Mouse (Mus musculus) kidney, embryonic 15.5 days (tissue): ENCODE results near the gene Hoxc12. TPM values are rescaled to one million over a fixed set of nuclear protein-coding genes. Genes with fewer than 3 reads are reported as not detected.

ENCODE experiments used
- ATAC-seq: fragments of 200-750 bp; cut with Nextera tagmentation; replicated peaks from 2 replicates; pipeline ENCODE4 v1.8.0; 2017; ENCODE audit warnings: moderate TSS enrichment; ENCODE audit not compliant: low FRiP score
- H3K27ac ChIP-seq: fragments of 300-500 bp; sonication (generic); 2 replicates; pipeline ENCODE4 v1.5.1; 2015; ENCODE audit warnings: mild to moderate bottlenecking, inconsistent platforms
- H3K27me3 ChIP-seq: fragments of 300-500 bp; sonication (generic); 2 replicates; pipeline ENCODE4 v1.6.1; 2015; ENCODE audit warnings: inconsistent platforms
- H3K36me3 ChIP-seq: fragments of 300-500 bp; sonication (generic); 2 replicates; pipeline ENCODE4 v1.6.1; 2015; ENCODE audit warnings: inconsistent platforms
- H3K4me1 ChIP-seq: fragments of 300-500 bp; sonication (generic); 2 replicates; pipeline ENCODE4 v1.6.1; 2015; ENCODE audit warnings: inconsistent platforms
- H3K4me2 ChIP-seq: fragments of 300-500 bp; sonication (generic); 2 replicates; pipeline ENCODE4 v1.6.1; 2015; ENCODE audit warnings: moderate library complexity, mild to moderate bottlenecking, inconsistent platforms
- H3K4me3 ChIP-seq: fragments of 300-500 bp; sonication (generic); replicated peaks from 2 replicates; pipeline ENCODE4 v1.5.1; 2015; ENCODE audit warnings: mild to moderate bottlenecking, inconsistent platforms
- H3K9ac ChIP-seq: fragments of 300-500 bp; sonication (generic); 2 replicates; pipeline ENCODE4 v1.6.1; 2015; ENCODE audit warnings: mild to moderate bottlenecking, inconsistent platforms
- H3K9me3 ChIP-seq: fragments of 300-500 bp; sonication (generic); replicated peaks from 2 replicates; pipeline ENCODE4 v1.6.1; 2016; ENCODE audit warnings: inconsistent platforms
- WGBS: fragments of 180-500 bp; shearing (Covaris S2); methylation state at CpG from one replicate; pipeline ENCODE4 v1.1.7; 2015; ENCODE audit warnings: mixed read lengths; 5-methylcytosine and 5-hydroxymethylcytosine counted together
- polyA plus RNA-seq: library from polyadenylated mRNA; unstranded; fragments of >200 nt; fragmentation: Nextera tagmentation; extraction: Ambion mirVana; gene quantifications from 2 replicates; pipeline ENCODE4 v1.2.1, GENCODE M21; 2015

The Hoxc12 gene
- polyA plus RNA-seq, 1 experiment from 2014 or later: not detected

DNA sequence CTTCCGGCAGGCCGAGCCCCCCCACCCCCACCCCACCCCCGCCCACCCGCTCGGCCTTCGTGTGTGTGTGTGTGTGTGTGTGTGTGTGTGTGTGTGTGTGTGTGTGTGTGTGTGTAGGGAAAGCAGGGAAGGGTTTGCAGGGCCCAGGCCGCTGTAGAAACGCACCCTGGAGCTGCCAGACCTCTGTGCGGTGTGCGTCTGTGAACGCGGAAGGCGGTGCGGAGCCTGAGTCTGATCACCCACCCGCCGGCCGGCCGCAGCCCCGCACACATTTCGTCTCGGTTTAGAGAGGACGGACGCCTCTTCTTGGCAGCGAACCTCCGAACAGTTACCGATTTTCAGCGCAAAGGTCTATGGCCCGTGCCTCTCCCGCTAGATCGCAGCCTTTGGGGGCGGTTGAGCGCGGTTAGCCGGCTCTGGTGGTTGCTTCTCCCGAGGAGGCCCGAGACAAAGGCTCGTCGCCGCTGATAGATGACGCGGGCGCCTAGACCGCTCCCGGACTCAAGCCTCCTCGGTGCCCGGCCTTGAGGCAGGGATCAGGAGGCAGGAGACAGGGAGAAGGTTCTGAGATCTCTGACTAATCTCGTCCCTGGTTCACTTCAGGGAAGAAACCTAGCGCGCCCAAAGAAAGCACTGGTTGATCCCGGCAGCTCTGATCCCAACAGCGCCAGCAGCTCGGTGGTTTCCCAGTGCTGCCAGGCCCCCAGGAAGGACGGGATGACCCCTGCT is 6.3 kb downstream of the Hoxc12 start:
- peaks cover 100% of the 10 kb centered on the region for H3K27me3 ChIP-seq
- ATAC-seq: peak; percentile 61
- no peak overlapping the region for H3K27ac ChIP-seq
- peak overlapping the region; percentile 60 for H3K4me2 ChIP-seq
- peak overlapping the region; percentile 41 for H3K4me3 ChIP-seq
- no peaks in the 10 kb centered on the region for H3K9me3 ChIP-seq
- H3K4me1 ChIP-seq: peaks cover 18% of the 10 kb centered on the region
- no peaks in the 10 kb centered on the region for H3K36me3 ChIP-seq
- WGBS: under 1% methylated on average over 53 of the region's 53 CpGs
- H3K9ac ChIP-seq: 0 out of 2 replicates have a peak overlapping the region, but pooled peaks have one; percentile 21

- no peak overlapping the region for H3K9ac ChIP-seq
- H3K4me1 ChIP-seq: peaks cover 18% of the 10 kb centered on the region
- H3K9me3 ChIP-seq: no peaks in the 10 kb centered on the region
- H3K4me3 ChIP-seq: peak overlapping the region; percentile 41; the same call in 1 of the 2 replicates
- no peak overlapping the region for H3K27ac ChIP-seq
- peak; percentile 65; the same call in 1 of the 2 replicates for ATAC-seq
- no peaks in the 10 kb centered on the region for H3K36me3 ChIP-seq
- H3K27me3 ChIP-seq: peaks cover 100% of the 10 kb centered on the region
- H3K4me2 ChIP-seq: peak overlapping the region; percentile 60
- 8% methylated on average over 5 of the region's 5 CpGs for WGBS
These were observed 6.9 kb downstream of the Hoxc12 start for GRCm38 (mm10) chr15:102943468-102943813.

DNA sequence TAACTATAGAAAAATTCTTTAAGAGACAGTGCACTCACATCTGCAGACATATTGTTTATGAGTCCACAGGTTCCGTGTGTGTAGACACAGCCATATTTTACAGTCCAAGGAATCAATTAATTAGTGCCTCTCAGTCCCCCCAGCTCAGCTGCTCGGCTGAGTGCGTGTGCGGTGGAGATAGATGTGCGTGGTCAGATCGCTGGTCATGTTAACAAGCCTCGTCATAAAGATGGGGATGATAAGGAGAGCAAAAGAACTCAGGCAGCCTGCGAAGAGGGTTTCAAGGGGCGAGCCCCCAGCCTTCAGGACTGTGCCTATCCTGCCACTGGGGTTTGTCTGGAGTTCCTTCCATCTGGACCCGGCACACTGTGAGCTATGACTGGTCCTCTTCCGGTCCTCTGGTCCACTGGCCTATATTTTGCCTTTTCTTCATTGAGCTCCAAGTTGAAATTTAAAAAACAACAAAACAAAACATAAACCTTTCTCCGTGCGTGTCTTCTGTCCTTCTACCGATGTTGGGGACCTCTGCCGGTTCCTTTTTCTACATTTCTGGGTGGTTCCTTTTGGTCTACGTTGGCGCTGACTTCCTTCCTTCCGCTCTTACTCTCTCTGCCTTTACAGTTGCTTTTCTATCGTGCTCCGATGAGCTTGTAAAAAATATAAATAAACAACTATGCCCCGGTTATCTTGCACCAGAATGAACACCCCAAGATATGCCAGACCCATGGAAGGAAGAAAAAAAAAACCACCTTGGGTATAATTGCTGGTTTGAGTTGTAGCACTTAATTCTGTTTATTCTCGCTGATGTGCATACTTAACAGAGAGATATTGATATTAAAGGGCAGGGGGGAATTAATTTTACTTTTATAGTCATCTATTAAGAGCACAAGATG is 8.9 kb downstream of the Hoxc12 start:
- H3K4me2 ChIP-seq: no peak overlapping the region
- no peaks in the 10 kb centered on the region for H3K36me3 ChIP-seq
- no peak overlapping the region for H3K27ac ChIP-seq
- no peaks in the 10 kb centered on the region for H3K9me3 ChIP-seq
- no peak overlapping the region for H3K4me3 ChIP-seq
- WGBS: 13% methylated on average over 22 of the region's 22 CpGs
- H3K9ac ChIP-seq: no peak overlapping the region
- H3K4me1 ChIP-seq: peaks cover 16% of the 10 kb centered on the region
- no peak for ATAC-seq
- peaks cover 99% of the 10 kb centered on the region for H3K27me3 ChIP-seq

- Histone ChIP-seq H3K4me1 (peaks cover 19% of the 10 kb centered on the region), H3K9me3 (no peaks in the 10 kb centered on the region), H3K4me2 (no peak overlapping the region), H3K27ac (no peak overlapping the region), H3K36me3 (no peaks in the 10 kb centered on the region), H3K4me3 (no peak overlapping the region), H3K27me3 (peaks cover 99% of the 10 kb centered on the region), H3K9ac (no peak overlapping the region)
- no peak for ATAC-seq
- 5% methylated on average over 9 of the region's 9 CpGs for WGBS
These were observed 10.7 kb downstream of the Hoxc12 start for GRCm38 (mm10) chr15:102947276-102947675.

DNA sequence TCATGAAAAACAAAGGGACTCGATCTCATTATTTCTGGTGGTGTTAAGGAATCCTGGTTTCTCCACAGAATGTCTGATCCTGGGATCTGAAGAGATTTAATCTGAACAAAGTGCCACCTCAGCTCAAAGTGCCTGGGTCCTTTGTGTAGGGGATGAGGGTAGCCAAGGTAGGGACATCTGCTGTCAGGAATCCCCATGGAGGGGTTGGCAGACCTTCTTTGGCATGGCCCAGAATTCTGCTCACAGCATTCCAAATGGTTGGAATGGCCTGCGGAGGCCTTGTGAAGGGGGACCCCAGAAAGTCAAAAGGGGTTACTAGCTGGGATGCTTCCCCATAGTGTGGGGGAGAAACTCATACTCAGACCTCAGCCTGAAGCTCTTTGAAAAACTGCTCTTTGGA is 12.3 kb downstream of the Hoxc12 start:
- 32% methylated on average over 2 of the region's 2 CpGs for WGBS
- Histone ChIP-seq H3K27ac (no peak overlapping the region), H3K4me1 (peaks cover 15% of the 10 kb centered on the region), H3K27me3 (peaks cover 99% of the 10 kb centered on the region), H3K4me3 (no peak overlapping the region), H3K9me3 (no peaks in the 10 kb centered on the region), H3K36me3 (no peaks in the 10 kb centered on the region), H3K4me2 (no peak overlapping the region), H3K9ac (no peak overlapping the region)
- ATAC-seq: no peak

DNA sequence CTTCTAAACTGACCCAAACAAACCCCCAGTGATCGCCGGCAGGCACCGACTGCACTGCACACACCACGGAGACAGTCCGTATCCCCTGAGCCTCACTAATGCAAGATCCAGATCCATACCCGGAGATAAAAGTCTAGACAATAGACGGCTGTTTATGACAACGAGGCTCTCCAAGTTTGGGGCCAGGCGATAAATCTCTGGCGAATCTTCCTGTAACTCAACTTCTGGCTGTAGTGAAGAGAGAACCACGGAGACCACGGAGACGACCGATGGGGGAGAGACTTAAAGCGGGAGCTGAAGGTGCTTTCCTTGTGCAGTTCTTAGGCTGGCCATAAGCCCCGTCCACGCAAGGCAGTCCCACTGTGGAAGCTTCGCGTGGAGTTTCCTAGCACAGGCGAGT is 13.1 kb downstream of the Hoxc12 start:
- Histone ChIP-seq H3K4me3 (no peak overlapping the region), H3K27me3 (peaks cover 98% of the 10 kb centered on the region), H3K4me2 (0 out of 2 replicates have a peak overlapping the region, but pooled peaks have one; percentile 16), H3K9me3 (no peaks in the 10 kb centered on the region), H3K4me1 (peaks cover 23% of the 10 kb centered on the region), H3K36me3 (no peaks in the 10 kb centered on the region), H3K27ac (no peak overlapping the region), H3K9ac (no peak overlapping the region)
- WGBS: 4% methylated on average over 20 of the region's 20 CpGs
- ATAC-seq: no peak

DNA sequence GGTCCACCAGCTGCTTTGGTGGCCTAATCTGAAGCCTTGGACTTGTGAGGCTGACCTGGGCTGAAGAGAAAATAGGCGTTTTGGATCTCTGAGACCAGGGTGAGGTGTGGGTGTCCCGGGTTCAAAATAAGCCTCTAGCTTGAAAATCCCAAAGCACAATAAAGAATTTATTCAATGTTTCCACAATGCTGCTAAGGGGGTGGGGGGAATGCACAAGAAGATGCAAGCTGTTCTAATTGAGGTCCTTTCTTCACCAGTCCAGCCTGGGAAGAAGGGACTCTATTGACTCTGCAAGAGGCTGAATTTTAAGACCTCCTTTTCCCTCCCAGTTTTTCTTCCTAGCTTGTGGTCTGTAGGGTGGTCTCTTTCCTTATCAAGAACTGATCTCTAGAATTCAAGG is 14.3 kb downstream of the Hoxc12 start:
- Histone ChIP-seq H3K9ac (no peak overlapping the region), H3K9me3 (no peaks in the 10 kb centered on the region), H3K27me3 (peaks cover 88% of the 10 kb centered on the region), H3K4me2 (peak overlapping the region; percentile 36; the same call in 1 of the 2 replicates), H3K27ac (no peak overlapping the region), H3K4me3 (no peak overlapping the region), H3K4me1 (peaks cover 32% of the 10 kb centered on the region), H3K36me3 (no peaks in the 10 kb centered on the region)
- WGBS: 32% methylated on average over 2 of the region's 2 CpGs
- ATAC-seq: no peak

DNA sequence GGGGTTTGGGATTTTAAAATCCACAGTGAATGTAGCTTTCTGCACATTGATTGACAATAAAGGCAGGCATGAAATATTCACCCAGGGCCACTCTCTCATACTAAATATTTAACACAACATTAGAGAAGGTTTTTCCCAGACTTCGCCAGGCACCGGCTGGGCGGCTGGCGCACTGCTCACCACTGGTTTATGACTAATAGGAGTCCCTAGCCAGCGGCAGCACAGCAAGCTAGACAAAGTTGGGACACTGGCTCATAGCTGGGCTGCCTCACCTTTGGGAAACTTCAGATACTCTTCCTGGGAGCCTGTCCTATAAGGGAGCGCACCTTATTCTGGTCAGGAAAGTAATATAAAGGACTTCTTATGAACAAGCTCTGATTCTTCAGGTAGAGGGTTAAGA is 17.0 kb downstream of the Hoxc12 start:
- Histone ChIP-seq H3K9ac (0 out of 2 replicates have a peak overlapping the region, but pooled peaks have one; percentile 21), H3K36me3 (no peaks in the 10 kb centered on the region), H3K27ac (no peak overlapping the region), H3K27me3 (peaks cover 84% of the 10 kb centered on the region), H3K4me3 (peak overlapping the region; percentile 59), H3K9me3 (no peaks in the 10 kb centered on the region), H3K4me1 (peaks cover 56% of the 10 kb centered on the region), H3K4me2 (peak overlapping the region; percentile 78)
- 30% methylated on average over 6 of the region's 6 CpGs for WGBS
- no peak for ATAC-seq

DNA sequence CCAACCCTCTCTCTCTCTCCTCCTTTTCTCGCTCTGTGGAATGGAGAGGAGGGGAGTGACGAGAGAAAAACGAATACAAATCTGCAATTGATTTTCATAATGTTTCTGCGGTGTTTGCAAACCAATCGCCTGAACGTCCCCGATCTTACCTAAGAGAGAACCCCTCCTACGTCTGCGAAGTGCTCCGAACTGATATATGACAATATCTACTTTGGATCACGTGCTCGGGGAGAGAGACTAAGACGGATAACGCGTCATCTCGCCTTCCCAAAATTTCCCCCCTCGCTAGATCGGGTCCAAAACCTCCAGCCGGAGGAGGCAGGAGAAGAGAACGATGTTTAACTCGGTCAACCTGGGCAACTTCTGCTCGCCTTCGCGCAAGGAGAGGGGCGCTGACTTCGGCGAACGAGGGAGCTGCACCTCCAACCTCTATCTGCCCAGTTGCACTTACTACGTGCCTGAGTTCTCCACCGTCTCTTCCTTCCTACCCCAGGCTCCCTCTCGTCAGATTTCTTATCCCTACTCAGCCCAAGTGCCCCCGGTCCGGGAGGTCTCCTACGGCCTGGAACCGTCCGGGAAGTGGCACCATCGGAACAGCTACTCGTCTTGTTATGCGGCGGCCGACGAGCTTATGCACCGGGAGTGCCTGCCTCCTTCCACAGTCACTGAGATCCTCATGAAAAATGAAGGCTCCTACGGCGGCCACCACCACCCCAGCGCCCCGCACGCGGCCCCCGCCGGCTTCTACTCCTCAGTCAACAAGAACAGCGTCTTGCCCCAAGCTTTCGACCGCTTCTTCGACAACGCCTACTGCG is 17.8 kb downstream of the Hoxc12 start, which contains the start of gene Hoxc11:
TSS of gene Hoxc11 (plus strand) at position 236 of the 815 bp plus-strand sequence.
- ATAC-seq: peak; percentile 19
- Histone ChIP-seq H3K4me2 (peak within 1 kb of the TSS; percentile 78), H3K27ac (peak within 1 kb of the TSS; percentile 93), H3K4me3 (peak within 1 kb of the TSS; percentile 59), H3K9me3 (no peaks in the 10 kb centered on the region), H3K9ac (peak within 1 kb of the TSS; percentile 70), H3K36me3 (no peaks in the 10 kb centered on the region), H3K4me1 (peaks cover 60% of the 10 kb centered on the region), H3K27me3 (peaks cover 79% of the 10 kb centered on the region)
- under 1% methylated on average over 56 of the region's 57 CpGs for WGBS

DNA sequence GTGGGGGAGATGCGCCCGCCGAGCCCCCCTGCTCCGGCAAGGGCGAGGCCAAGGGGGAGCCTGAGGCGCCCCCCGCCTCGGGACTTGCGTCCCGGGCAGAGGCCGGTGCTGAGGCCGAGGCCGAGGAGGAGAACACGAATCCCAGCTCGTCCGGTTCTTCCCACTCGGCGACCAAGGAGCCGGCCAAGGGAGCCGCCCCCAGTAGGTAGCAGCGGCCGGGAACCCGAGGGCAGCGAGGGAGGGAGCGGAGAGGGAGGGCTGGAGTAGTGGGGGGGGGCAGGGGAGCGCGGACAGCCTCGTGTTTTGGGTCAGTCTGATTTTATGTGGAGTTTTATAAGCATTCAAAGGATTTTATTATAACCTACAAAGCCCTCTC is 18.4 kb downstream of the Hoxc12 start:
- Histone ChIP-seq H3K4me2 (peak overlapping the region; percentile 78), H3K27ac (peak overlapping the region; percentile 93), H3K36me3 (no peaks in the 10 kb centered on the region), H3K27me3 (peaks cover 79% of the 10 kb centered on the region), H3K9ac (peak overlapping the region; percentile 70), H3K4me1 (peaks cover 61% of the 10 kb centered on the region), H3K9me3 (no peaks in the 10 kb centered on the region), H3K4me3 (peak overlapping the region; percentile 59)
- 2% methylated on average over 28 of the region's 28 CpGs for whole genome bisulfite sequencing
- ATAC-seq: peak; percentile 31

GRCm38 (mm10) chr15:102955833-102956640 is 19.5 kb downstream of the Hoxc12 start:
- Histone ChIP-seq H3K27ac (peak overlapping the region; percentile 93), H3K4me3 (peak overlapping the region; percentile 59), H3K4me2 (peak overlapping the region; percentile 78), H3K9me3 (no peaks in the 10 kb centered on the region), H3K4me1 (peaks cover 66% of the 10 kb centered on the region), H3K9ac (peak overlapping the region; percentile 70), H3K36me3 (no peaks in the 10 kb centered on the region), H3K27me3 (peaks cover 76% of the 10 kb centered on the region)
- WGBS: 1% methylated on average over 40 of the region's 40 CpGs
- ATAC-seq: 0 out of 2 replicates have a peak, but pooled peaks have one; percentile 17
